Mouse (Mus musculus) neural tube, embryonic 11.5 days (tissue): ENCODE data around the gene Nfat5. TPM values are rescaled to one million over a fixed set of nuclear protein-coding genes. Genes with fewer than 3 reads are reported as not detected.
A peak's percentile ranks its signal among the peaks of the same experiment; 100 is the strongest.

ENCODE experiments used
- ATAC-seq: fragments of 200-750 bp; cut with Nextera tagmentation; 2 replicates; pipeline ENCODE4 v1.8.0; 2017; ENCODE audit warnings: moderate number of reproducible peaks, mild to moderate bottlenecking, moderate TSS enrichment, moderate library complexity; ENCODE audit not compliant: insufficient read depth, low FRiP score, low TSS enrichment
- DNase-seq: peaks from one replicate; pipeline ENCODE4 v3.0.0-alpha.2; 2015; ENCODE audit warnings: low spot score
- H3K27ac ChIP-seq: fragments of 300-500 bp; sonication (generic); 2 replicates; pipeline ENCODE4 v1.5.1; 2014; ENCODE audit warnings: low read depth, mild to moderate bottlenecking, low read length
- H3K27me3 ChIP-seq: fragments of 300-500 bp; sonication (generic); 2 replicates; pipeline ENCODE4 v1.6.1; 2014; ENCODE audit warnings: mild to moderate bottlenecking, low read length, mixed read lengths; ENCODE audit not compliant: control insufficient read depth, insufficient read depth
- H3K36me3 ChIP-seq: fragments of 300-500 bp; sonication (generic); 2 replicates; pipeline ENCODE4 v1.6.1; 2014; ENCODE audit warnings: mild to moderate bottlenecking, low read length, moderate library complexity, mixed read lengths; ENCODE audit not compliant: control insufficient read depth, insufficient read depth
- H3K4me1 ChIP-seq: fragments of 300-500 bp; sonication (generic); 2 replicates; pipeline ENCODE4 v1.6.1; 2014; ENCODE audit warnings: low read length, mixed read lengths; ENCODE audit not compliant: control insufficient read depth, insufficient read depth
- H3K4me2 ChIP-seq: fragments of 300-500 bp; sonication (generic); 2 replicates; pipeline ENCODE4 v1.6.1; 2014; ENCODE audit warnings: low read depth, mild to moderate bottlenecking, moderate library complexity
- H3K4me3 ChIP-seq: fragments of 300-500 bp; sonication (generic); 2 replicates; pipeline ENCODE4 v1.5.1; 2014; ENCODE audit warnings: low read depth, low read length
- H3K9ac ChIP-seq: fragments of 300-500 bp; sonication (generic); 2 replicates; pipeline ENCODE4 v1.6.1; 2014; ENCODE audit warnings: mild to moderate bottlenecking, low read length
- H3K9me3 ChIP-seq: fragments of 300-500 bp; sonication (generic); 2 replicates; pipeline ENCODE4 v1.6.1; 2016; ENCODE audit warnings: low read length; ENCODE audit not compliant: control insufficient read depth
- WGBS: fragments of 180-500 bp; shearing (Covaris S2); extraction: QIAGEN DNeasy Blood & Tissue Kit; methylation state at CpG from one replicate; pipeline ENCODE4 v1.1.7; 2014; 5-methylcytosine and 5-hydroxymethylcytosine counted together
- polyA plus RNA-seq: library from polyadenylated mRNA; unstranded; fragments of >200 nt; fragmentation: Nextera tagmentation; extraction: Ambion mirVana; gene quantifications from 2 replicates; pipeline ENCODE4 v1.2.1, GENCODE M21; 2014

The Nfat5 gene
- polyA plus RNA-seq, 1 experiment from 2014 or later = 8.8 TPM

DNA sequence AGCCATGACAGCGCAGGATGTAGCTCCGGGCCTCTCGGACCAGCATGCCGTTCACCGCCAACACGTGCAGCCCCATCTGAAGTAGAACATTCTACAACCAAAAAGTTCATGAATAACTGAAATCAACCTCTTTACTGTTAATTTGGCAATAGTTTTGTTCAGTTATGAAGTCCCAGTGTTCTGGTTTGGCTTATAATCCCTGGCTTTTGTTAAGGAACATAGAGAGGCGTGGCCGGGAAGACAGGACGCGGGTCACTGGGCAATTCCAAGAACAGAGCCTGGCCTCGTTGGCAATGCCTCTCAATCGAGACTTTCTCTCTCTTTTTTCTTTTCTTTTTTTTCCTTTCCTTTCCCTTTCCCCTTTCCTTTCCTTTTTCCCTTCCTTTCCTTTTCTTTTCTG lies 123.7 kb downstream of the Nfat5 start:
- no peak for DNase-seq
- H3K27ac ChIP-seq = no peak overlapping the region
- H3K36me3 ChIP-seq = peaks cover 22% of the 10 kb centered on the region
- H3K4me2 ChIP-seq = no peak overlapping the region
- no peak overlapping the region for H3K4me3 ChIP-seq
- ATAC-seq = no peak
- no peaks in the 10 kb centered on the region for H3K9me3 ChIP-seq
- no peaks in the 10 kb centered on the region for H3K4me1 ChIP-seq
- WGBS = 90% methylated on average over 12 of the region's 12 CpGs
- H3K9ac ChIP-seq = no peak overlapping the region
- no peaks in the 10 kb centered on the region for H3K27me3 ChIP-seq

DNA sequence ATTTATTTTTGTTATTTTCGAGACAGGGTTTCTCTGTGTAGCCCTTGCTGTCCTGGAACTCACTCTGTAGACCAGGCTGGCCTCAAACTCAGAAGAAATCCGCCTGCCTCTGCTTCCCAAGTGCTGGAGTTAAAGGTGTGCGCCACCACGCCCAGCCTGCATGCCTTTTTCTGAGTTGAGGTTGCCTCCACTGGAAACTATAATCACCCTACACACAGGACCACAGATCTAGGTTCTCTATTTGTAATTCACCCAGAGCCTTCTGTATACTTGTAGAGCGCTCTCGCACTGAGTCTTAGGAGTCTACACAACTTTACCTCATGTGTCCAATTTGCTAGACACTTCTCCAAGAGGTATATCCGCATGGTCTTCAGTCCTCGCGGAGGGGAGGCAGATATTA lies 130.9 kb downstream of the Nfat5 start:
- H3K4me2 ChIP-seq = peak overlapping the region; percentile 84
- WGBS = 29% methylated on average over 9 of the region's 9 CpGs
- H3K9ac ChIP-seq = peak overlapping the region; percentile 84
- H3K36me3 ChIP-seq = peaks cover 2% of the 10 kb centered on the region; the same call in 1 of the 2 replicates
- no peaks in the 10 kb centered on the region for H3K27me3 ChIP-seq
- H3K4me1 ChIP-seq = peaks cover 6% of the 10 kb centered on the region; the same call in 1 of the 2 replicates
- H3K27ac ChIP-seq = no peak overlapping the region
- no peaks in the 10 kb centered on the region for H3K9me3 ChIP-seq
- ATAC-seq (no peak), DNase-seq (no peak)
- H3K4me3 ChIP-seq = peak overlapping the region; percentile 92

DNA sequence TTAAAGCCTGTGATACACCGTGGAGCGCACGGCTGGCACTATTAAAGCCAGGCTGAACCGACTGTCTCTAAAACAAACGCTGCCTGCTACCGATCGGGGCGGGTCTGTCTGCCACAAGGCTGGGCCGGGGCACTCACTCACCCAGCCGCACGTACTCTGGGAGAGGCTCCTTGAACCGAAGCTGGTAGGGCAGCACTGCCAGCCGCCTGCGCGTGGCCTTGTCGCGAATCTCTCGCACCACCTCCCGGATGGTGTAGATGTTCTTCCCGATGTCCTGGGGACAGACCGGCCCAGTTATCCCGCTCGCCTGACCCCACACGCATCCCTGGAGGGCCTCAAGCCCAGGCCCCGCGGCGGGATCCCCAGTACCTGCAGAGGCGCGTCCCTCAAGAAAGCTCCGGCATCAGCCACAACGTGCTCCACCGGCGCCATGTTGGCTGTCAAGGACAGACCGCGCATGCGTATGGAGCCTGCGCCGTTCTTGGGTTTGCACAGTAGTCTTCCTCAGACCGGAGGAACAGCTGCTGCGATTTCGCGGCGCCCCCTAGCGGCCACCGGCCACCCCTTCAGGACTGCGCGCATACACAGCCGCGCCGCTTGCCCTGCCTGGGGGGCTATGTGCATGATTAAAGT lies 131.4 kb downstream of the Nfat5 start, which contains the start of gene Nob1:
Gene Nob1 (minus strand): TSS at position 455 of the 633 bp plus-strand sequence.
- Histone ChIP-seq H3K9ac (peak within 1 kb of the TSS; percentile 84), H3K4me2 (peak within 1 kb of the TSS; percentile 84), H3K9me3 (no peaks in the 10 kb centered on the region), H3K4me3 (peak within 1 kb of the TSS; percentile 92), H3K27ac (peak within 1 kb of the TSS; percentile 29; the same call in 1 of the 2 replicates), H3K36me3 (peaks cover 2% of the 10 kb centered on the region; the same call in 1 of the 2 replicates), H3K27me3 (no peaks in the 10 kb centered on the region), H3K4me1 (peaks cover 6% of the 10 kb centered on the region; the same call in 1 of the 2 replicates)
- WGBS = under 1% methylated on average over 50 of the region's 50 CpGs
- ATAC-seq (peak; percentile 100), DNase-seq (peak; percentile 98)

GRCm38 (mm10) chr8:107425230-107425597 lies 131.9 kb downstream of the Nfat5 start:
- 46% methylated on average over 8 of the region's 8 CpGs for WGBS
- DNase-seq (no peak), ATAC-seq (no peak)
- H3K9me3 ChIP-seq = no peaks in the 10 kb centered on the region
- no peaks in the 10 kb centered on the region for H3K36me3 ChIP-seq
- H3K27me3 ChIP-seq = no peaks in the 10 kb centered on the region
- no peak overlapping the region for H3K9ac ChIP-seq
- no peak overlapping the region for H3K4me3 ChIP-seq
- H3K4me2 ChIP-seq = no peak overlapping the region
- no peak overlapping the region for H3K27ac ChIP-seq
- H3K4me1 ChIP-seq = peaks cover 6% of the 10 kb centered on the region; the same call in 1 of the 2 replicates

Other genes starting within 250 kb of the Nfat5 start
- 43.5 and 44.8 TPM in 2 replicates for gene Pdf, start 244.9 kb upstream of the Nfat5 start, polyA plus RNA-seq
- gene Cog8, start 236.8 kb upstream of the Nfat5 start, polyA plus RNA-seq = 42.4 and 42.8 TPM in 2 replicates
- 86.1 and 88.8 TPM in 2 replicates for gene Nip7, start 236.6 kb upstream of the Nfat5 start, polyA plus RNA-seq
- not detected in 2 replicates for gene Tmed6, start 227.8 kb upstream of the Nfat5 start, polyA plus RNA-seq
- gene Terf2, start 196.9 kb upstream of the Nfat5 start, polyA plus RNA-seq = 15.0 and 15.5 TPM in 2 replicates
- 164 and 165 TPM in 2 replicates for gene Cyb5b, start 142.8 kb upstream of the Nfat5 start, polyA plus RNA-seq
- gene Nqo1, start 109.7 kb downstream of the Nfat5 start, polyA plus RNA-seq = 5.1 and 5.9 TPM in 2 replicates
- 70.3 and 82.5 TPM in 2 replicates for gene Nob1, start 131.6 kb downstream of the Nfat5 start, polyA plus RNA-seq
- 70.6 and 76.2 TPM in 2 replicates for gene Wwp2, start 142.9 kb downstream of the Nfat5 start, polyA plus RNA-seq